Mouse (Mus musculus): ENCODE results near the gene Fam172a.

DNA sequence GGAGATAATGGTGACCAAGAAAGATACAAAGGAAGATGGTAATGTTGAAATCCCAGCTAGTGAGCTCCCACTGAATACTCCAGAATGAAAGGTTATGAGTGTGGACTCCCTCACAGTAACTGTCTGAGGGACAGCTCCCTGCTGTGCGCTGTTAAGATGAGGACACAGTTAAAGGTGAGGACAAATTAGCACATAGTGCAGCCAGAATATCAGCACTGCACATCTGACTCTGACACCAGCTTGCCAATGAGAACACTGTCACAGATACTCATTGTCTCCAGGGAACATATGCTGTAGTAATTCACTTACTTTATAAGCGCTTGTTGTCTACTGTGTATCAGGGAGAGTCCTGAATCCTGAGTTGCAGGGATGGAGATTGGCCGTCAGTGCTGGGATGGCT is 390.1 kb downstream of the Fam172a start:
- TF ChIP-seq CTCF (IDR thresholded peaks at IDR 0.05; ENCODE audit: borderline replicate concordance, insufficient read depth, low read depth, low read length) (no peak), POLR2A (IDR thresholded peaks at IDR 0.05; ENCODE audit: borderline replicate concordance, insufficient read depth, low read length) (no peak)

All from cerebellum, adult 2 months (tissue).